Mouse (Mus musculus) urinary bladder, postnatal 10 days (tissue): ENCODE measurements around the gene Bmp7.

Experiments
- DNase-seq: peaks from one replicate; pipeline ENCODE4 v3.0.0; 2022; ENCODE audit warnings: low spot score

Bmp7 gene

GRCm38 (mm10) chr2:172851773-172852172 lies 88.3 kb downstream of the Bmp7 start:
- no peak for DNase-seq

- no peak for DNase-seq
Measured at GRCm38 (mm10) chr2:172848193-172848592, 91.9 kb downstream of the Bmp7 start.

GRCm38 (mm10) chr2:172846311-172846575 lies 93.9 kb downstream of the Bmp7 start:
- DNase-seq: no peak

GRCm38 (mm10) chr2:172845536-172846310 lies 94.4 kb downstream of the Bmp7 start:
- DNase-seq: no peak

- DNase-seq: no peak
Measured at GRCm38 (mm10) chr2:172843903-172844302, 96.2 kb downstream of the Bmp7 start.

- DNase-seq: no peak
Measured at GRCm38 (mm10) chr2:172842306-172842705, 97.8 kb downstream of the Bmp7 start.

GRCm38 (mm10) chr2:172840905-172841750 lies 99.0 kb downstream of the Bmp7 start:
- no peak for DNase-seq

GRCm38 (mm10) chr2:172839317-172839980 lies 100.7 kb downstream of the Bmp7 start:
- DNase-seq: no peak

- no peak for DNase-seq
Measured at GRCm38 (mm10) chr2:172836516-172836915, 103.6 kb downstream of the Bmp7 start.

GRCm38 (mm10) chr2:172833196-172833595 lies 106.9 kb downstream of the Bmp7 start:
- no peak for DNase-seq

- peak; percentile 51 for DNase-seq
Measured at GRCm38 (mm10) chr2:172831762-172832161, 108.4 kb downstream of the Bmp7 start.

GRCm38 (mm10) chr2:172831133-172831532 lies 109.0 kb downstream of the Bmp7 start:
- peak; percentile 78 for DNase-seq

- DNase-seq: no peak
Measured at GRCm38 (mm10) chr2:172828229-172828628, 111.9 kb downstream of the Bmp7 start.

- DNase-seq: no peak
Measured at GRCm38 (mm10) chr2:172827564-172827963, 112.6 kb downstream of the Bmp7 start.

- DNase-seq: no peak
Measured at GRCm38 (mm10) chr2:172825785-172826145, 114.4 kb downstream of the Bmp7 start.

- DNase-seq: no peak
Measured at GRCm38 (mm10) chr2:172824906-172825784, 115.0 kb downstream of the Bmp7 start.

- no peak for DNase-seq
Measured at GRCm38 (mm10) chr2:172818631-172819230, 121.4 kb downstream of the Bmp7 start.
